Mouse (Mus musculus): Measurements from ENCODE around the gene Tmem59.

The Tmem59 gene

DNA sequence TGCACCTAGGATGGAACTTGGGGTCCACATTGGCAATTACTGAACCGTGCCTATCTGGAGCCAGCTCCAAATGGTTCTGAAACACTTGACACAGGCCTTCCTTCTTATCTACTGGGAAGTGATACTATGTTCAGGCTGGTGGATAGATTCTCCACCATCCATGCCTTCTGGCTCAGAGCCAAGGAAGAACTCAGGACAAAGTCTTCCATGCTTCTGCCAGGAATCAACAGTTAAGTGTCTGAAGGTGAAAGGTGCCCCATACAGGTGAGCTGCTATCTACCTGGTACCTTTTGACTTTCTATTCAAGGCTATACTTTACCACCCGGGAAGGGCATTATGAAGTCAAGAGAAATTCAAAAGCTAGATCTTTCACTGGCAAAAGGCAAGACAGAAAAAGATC, 60.1 kb downstream of the Tmem59 start:
- DNase-seq (ENCODE audit: low spot score) = no peak

DNA sequence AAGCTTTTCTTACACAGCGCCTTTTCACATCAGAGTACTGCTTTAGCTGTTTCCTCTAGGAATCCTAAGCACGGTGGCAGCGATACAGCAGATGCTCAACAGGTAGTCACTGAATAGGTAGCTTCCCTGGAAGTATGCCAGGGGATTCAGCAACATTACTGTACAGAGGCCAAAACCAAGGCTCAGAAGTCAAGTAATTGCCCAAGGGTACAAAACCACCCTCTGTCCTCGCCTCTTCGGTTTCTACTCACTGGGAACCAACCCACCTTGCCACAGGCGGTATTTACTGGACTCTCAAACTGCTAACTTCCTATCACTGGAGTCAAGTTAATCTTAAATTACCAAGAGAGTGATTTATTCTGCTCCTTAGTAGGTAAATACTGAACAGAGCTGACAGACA, 62.0 kb downstream of the Tmem59 start:
- no peak for DNase-seq (ENCODE audit: low spot score)

DNA sequence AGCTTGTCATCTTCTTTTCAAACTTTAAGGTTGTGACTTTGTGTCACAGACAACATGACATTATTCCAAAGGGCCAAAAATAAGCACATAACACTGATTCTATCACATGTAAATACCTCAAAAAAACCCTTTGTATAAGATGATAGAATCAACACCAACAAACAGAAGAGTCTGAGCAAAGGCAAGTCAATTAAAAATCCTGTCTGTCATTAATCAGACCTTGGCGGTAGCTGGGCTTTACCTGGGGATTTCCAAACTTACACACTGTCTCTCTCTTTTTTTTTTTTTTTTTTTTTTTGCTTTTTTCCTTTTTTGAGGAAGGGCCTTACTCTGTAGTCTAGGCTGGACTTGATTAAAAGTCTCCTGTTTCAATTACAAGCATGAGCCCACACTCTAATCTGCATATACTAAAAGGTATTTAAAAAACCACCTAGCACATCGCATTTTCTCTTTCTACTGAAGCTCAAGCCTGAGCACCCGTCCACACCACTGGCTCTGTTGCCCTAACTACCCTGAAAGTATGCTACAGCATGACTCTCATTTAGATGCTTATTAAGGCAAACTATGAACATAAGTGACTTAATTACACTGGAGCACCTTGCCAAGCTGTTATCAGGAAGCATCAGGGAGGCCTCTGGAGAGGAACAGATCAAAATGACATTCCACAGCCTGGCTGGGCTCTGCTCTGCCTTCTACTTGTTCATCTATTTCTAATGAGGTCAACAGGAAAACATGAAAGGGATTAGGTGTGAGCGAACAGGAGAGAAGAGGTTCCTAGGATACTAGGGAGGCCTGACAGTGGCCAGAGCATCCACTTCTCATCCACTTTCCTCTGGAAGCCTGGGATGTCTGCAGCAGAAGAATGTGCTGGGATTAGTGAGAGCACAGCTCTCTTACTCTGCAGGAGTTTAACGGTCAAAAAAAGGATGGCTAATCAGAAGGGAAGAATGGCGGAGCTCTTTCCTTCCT, 65.5 kb downstream of the Tmem59 start:
- no peak for DNase-seq (ENCODE audit: low spot score)

DNA sequence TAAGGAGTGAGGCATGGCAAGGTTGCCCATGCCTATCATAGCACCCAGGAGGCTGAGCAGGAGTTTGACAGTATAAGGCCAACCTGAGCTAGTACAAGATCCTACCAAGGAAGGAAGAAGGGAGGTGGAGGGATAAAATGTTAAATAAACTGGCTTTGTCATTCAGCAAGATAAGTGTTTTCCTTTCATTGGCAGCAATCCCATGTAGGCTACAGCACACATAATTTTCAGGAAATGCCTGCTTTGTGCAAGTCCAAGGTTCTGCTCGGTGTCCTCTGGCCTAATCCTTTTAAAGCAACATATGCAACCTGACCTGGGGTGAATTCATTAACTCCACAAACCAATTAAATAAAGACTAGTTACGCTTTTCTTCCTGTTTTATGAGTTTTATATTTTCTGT, 67.2 kb downstream of the Tmem59 start:
- no peak for DNase-seq (ENCODE audit: low spot score)

DNA sequence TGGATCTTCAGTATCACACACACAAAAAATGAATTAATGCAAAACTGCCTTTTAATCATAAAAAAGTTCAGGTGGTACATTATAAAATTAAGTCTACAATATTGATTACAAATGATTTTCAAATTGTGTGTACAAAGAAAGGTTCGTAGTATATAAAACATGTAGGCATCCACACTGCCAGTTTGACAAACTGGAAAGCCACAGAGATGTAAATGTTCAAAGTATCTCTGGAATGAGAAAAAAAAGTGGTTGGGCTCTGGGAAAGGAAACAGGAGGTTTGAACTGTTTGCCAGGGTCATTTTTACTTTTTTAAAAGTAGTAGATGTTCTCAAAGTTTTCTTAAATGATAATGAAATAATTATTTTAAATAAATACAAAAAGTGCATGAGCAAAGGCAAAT, 67.8 kb downstream of the Tmem59 start:
- DNase-seq (ENCODE audit: low spot score) = no peak

DNA sequence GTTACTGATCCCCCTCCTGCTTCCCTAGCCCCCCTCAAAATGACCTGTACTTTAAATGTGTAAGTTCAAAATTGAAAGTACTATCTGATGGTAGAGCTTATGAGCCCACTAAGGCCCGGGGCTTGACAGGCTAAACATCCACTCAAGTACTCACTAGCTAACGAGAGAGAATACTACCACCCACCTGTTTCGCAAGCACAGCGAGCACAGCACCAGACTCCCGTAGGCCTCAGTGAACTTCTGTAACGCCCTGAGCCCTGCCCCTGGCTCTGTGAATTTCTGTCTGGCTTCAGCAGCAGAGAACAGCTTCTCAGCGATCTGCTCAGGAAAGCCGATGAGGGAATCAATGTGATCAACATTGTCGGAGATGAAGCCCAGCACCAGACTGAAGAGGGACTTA, 68.9 kb downstream of the Tmem59 start:
- DNase-seq (ENCODE audit: low spot score) = no peak

DNA sequence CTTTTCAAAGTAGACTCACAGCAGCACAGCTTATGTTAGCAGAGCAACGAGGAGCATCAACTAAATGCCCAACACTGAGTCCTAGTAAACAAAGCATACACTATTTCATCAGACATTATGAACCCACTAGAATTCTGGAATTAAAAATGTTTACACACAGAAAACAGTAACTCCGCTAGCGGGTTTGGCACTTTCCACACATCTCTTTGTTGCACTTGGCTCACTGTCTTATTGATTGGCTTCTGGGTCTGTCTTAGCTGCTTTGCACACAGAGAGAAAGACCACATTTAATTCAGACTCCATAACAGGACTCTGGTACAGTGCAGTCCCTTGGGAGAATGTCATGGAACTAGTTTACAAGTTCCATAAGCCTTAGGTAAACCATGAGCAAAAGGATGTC, 69.9 kb downstream of the Tmem59 start:
- no peak for DNase-seq (ENCODE audit: low spot score)

DNA sequence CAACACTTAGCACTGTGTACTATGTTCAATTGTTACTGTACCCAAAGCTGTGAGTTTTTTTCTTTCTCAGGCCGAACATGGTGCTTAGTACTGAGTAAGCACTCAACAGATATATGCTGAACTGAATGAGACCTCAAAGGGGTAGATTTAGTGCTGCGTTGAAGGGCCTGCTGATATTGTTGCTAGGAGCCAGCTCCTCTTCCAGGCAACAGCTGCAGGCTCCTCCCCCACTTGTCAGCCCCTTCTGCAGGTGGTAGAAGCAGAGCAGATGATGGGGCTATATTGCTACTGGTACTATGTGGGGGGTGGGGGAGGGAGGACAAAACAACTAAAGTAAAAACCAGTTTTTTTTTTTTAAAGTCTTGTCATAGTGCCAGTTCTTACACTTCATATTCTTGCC, 71.3 kb downstream of the Tmem59 start:
- DNase-seq (ENCODE audit: low spot score) = no peak

DNA sequence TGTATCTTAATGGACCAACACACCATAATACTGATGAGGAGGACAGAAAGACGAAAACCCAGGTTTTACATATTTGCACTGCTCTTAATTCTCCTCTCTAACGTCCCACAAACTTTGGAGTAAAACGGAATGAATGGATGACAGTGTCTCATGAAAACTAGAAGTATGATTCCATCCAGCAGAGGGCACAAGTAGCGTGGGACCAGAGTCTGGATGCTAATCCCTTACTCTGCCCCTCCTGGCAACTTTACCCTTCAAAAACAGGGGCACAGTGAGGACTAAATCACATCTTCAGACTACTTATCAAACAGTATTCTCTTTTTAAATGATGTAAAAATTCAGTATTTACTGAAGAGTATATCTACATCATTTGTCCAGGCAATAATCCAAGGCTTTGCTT, 72.3 kb downstream of the Tmem59 start:
- DNase-seq (ENCODE audit: low spot score) = peak; percentile 40
